Mouse (Mus musculus) heart, embryonic 16.5 days (tissue): Measurements from ENCODE around the gene Pfn4. TPM values are rescaled to one million over a fixed set of nuclear protein-coding genes. Genes with fewer than 3 reads are reported as not detected.

Experiments used
- ATAC-seq: fragments of 200-750 bp; cut with Nextera tagmentation; replicated peaks from 2 replicates; pipeline ENCODE4 v1.8.0; 2017; ENCODE audit warnings: moderate number of reproducible peaks; ENCODE audit not compliant: insufficient read depth, low FRiP score; ENCODE audit errors: extremely low read depth
- H3K27ac ChIP-seq: fragments of 300-500 bp; sonication (generic); 2 replicates; pipeline ENCODE4 v1.5.1; 2014; ENCODE audit warnings: mild to moderate bottlenecking, low read length, control low read depth, moderate library complexity
- H3K27me3 ChIP-seq: fragments of 300-500 bp; sonication (generic); 2 replicates; pipeline ENCODE4 v1.6.1; 2014; ENCODE audit warnings: low read length, mixed read lengths; ENCODE audit not compliant: control insufficient read depth, insufficient read depth
- H3K36me3 ChIP-seq: fragments of 300-500 bp; sonication (generic); 2 replicates; pipeline ENCODE4 v1.6.1; 2014; ENCODE audit not compliant: control insufficient read depth, insufficient read depth
- H3K4me1 ChIP-seq: fragments of 300-500 bp; sonication (generic); 2 replicates; pipeline ENCODE4 v1.6.1; 2014; ENCODE audit warnings: low read length, mixed read lengths; ENCODE audit not compliant: control insufficient read depth, insufficient read depth
- H3K4me2 ChIP-seq: fragments of 300-500 bp; sonication (generic); 2 replicates; pipeline ENCODE4 v1.6.1; 2014; ENCODE audit warnings: low read depth, mild to moderate bottlenecking, control low read depth, low read length
- H3K4me3 ChIP-seq: fragments of 300-500 bp; sonication (generic); 2 replicates; pipeline ENCODE4 v1.5.1; 2014; ENCODE audit warnings: mild to moderate bottlenecking, control low read depth, low read length
- H3K9ac ChIP-seq: fragments of 300-500 bp; sonication (generic); 2 replicates; pipeline ENCODE4 v1.6.1; 2014; ENCODE audit warnings: low read length, control low read depth
- H3K9me3 ChIP-seq: fragments of 300-500 bp; sonication (generic); replicated peaks from 2 replicates; pipeline ENCODE4 v1.6.1; 2016; ENCODE audit warnings: low read length; ENCODE audit not compliant: control insufficient read depth
- WGBS: fragments of 180-500 bp; shearing (Covaris S2); extraction: QIAGEN DNeasy Blood & Tissue Kit; methylation state at CpG from one replicate; pipeline ENCODE4 v1.1.7; 2014; 5-methylcytosine and 5-hydroxymethylcytosine counted together
- polyA plus RNA-seq: library from polyadenylated mRNA; unstranded; fragments of >200 nt; fragmentation: Nextera tagmentation; extraction: Ambion mirVana; gene quantifications from 2 replicates; pipeline ENCODE4 v1.2.1, GENCODE M21; 2015

Gene Pfn4
- 2.0 and 2.3 TPM in 2 replicates for polyA plus RNA-seq

GRCm38 (mm10) chr12:4768492-4769332 lies at the start of gene Pfn4, which contains the start of gene Fam228b:
Gene Pfn4 (plus strand): TSS chr12:4769022.
Gene Fam228b (minus strand): TSS chr12:4769267.
- Histone ChIP-seq H3K36me3 (no peaks in the 10 kb centered on the region), H3K9me3 (no peaks in the 10 kb centered on the region), H3K4me2 (peak within 1 kb of the TSS; percentile 95), H3K27ac (peak within 1 kb of the TSS; percentile 91), H3K4me1 (peaks cover 5% of the 10 kb centered on the region), H3K9ac (peak within 1 kb of the TSS; percentile 94), H3K4me3 (peak within 1 kb of the TSS; percentile 82), H3K27me3 (no peaks in the 10 kb centered on the region)
- WGBS: 3% methylated on average over 61 of the region's 61 CpGs
- ATAC-seq: peak; percentile 98

DNA sequence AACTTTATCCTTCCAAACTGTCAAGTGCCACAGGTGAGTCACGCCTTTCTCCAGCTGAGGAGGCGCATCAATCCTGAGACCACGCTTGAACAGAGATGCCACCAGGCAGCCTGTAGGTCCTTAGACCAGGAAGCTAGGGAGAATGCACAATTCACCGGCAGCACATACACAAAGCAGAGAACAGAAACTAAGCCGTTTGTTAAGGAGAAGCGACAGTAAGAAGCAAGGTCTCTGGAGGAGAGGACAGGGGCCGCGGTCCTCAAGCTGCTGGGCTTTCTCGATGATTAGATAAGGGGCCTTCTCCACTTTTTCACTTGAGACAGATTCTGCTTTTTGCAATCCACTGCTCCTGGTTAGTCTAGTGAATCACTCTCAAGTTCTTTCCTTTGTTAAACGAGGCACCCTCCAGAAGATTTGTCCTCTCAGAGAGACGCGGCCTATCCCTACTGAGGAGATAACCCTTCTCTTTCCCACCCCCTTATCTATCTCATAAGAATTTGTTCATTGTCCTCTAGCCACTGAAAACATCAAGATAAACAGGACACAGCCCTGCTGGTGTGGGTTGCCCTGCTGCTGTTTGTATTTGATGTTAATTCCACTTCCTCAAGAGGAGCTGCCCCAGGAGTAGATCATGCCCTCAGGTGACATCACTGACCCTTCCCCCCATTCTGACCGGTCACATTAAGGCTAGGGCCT lies 49.6 kb upstream of the Pfn4 start:
- no peaks in the 10 kb centered on the region for H3K27me3 ChIP-seq
- H3K4me3 ChIP-seq: no peak overlapping the region
- no peak overlapping the region for H3K9ac ChIP-seq
- ATAC-seq: no peak
- 0 out of 2 replicates have a peak, but pooled peaks cover 4% of the 10 kb centered on the region for H3K4me1 ChIP-seq
- H3K4me2 ChIP-seq: no peak overlapping the region
- H3K9me3 ChIP-seq: no peaks in the 10 kb centered on the region
- no peak overlapping the region for H3K27ac ChIP-seq
- 50% methylated on average over 13 of the region's 13 CpGs for WGBS
- H3K36me3 ChIP-seq: no peaks in the 10 kb centered on the region

DNA sequence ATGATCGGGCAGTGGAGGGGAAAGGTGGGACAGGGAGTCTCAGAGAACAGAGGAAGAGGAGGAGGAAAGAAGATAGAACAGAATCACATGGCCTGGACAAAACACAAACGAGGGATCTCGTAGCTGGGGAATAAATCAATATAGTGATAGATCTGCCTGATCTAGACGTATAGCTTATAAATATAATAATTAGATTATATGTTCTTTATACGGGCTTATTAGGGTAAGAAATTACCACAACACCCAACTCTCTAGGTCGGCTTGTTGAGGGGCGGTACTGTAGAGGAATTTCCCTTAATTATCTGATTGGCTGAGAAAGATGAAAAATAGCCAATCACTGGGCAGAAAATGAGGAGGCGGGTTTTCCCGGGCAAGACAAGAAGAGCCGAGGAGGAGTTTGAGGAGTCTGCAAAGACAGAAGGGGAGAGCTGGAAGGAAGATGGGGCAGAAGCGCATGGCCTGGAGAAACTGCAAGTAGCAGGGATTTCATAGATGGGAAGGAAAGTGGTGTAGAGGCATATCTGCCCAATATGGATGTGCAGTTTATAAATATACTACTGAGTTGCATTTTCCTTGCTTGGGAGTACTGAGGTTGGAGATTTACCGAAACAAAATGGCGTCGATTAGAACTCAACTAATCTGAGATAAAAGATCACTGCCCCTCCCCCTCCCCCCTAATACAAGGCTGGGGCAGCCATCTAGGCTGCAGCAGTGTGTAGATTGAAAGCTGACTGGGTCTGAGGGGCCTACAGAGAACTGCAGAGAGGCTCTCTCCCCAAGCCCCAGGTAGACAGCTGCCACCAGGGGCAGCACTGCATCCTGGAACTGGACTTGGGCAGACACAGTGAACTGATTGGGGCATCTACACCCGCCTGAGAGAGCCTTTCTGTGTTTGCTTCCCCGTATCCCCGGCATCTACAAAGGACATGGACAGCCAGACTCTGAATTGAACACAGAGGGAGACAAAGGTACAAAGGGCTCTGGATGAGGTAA lies 48.8 kb upstream of the Pfn4 start:
- no peak overlapping the region for H3K27ac ChIP-seq
- H3K27me3 ChIP-seq: no peaks in the 10 kb centered on the region
- 70% methylated on average over 17 of the region's 17 CpGs for WGBS
- H3K36me3 ChIP-seq: no peaks in the 10 kb centered on the region
- H3K4me2 ChIP-seq: no peak overlapping the region
- H3K4me3 ChIP-seq: no peak overlapping the region
- no peak for ATAC-seq
- H3K9me3 ChIP-seq: no peaks in the 10 kb centered on the region
- 0 out of 2 replicates have a peak, but pooled peaks cover 4% of the 10 kb centered on the region for H3K4me1 ChIP-seq
- H3K9ac ChIP-seq: no peak overlapping the region

DNA sequence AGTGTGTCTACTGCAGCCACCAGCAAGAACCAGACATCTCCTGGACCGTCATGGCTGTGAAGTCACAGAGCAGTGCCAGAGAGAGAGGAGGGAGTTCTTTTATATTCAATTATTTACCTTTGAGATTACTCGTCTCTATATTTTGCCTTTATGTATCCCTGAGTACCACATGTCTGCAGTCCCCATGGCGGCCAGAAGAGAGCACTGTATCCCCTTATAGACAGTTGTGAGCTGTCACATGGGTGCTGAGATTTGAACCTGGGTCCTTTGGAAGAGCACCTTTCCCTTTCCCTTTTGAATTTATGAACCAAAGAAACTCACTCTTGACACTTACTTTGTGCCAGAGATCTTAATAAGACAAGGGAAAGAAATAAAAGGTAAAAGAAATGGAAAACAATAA lies 39.7 kb upstream of the Pfn4 start:
- ATAC-seq: no peak
- no peak overlapping the region for H3K27ac ChIP-seq
- H3K4me2 ChIP-seq: no peak overlapping the region
- WGBS: 91% methylated on average over 3 of the region's 3 CpGs
- no peaks in the 10 kb centered on the region for H3K36me3 ChIP-seq
- H3K9ac ChIP-seq: no peak overlapping the region
- H3K9me3 ChIP-seq: no peaks in the 10 kb centered on the region
- no peak overlapping the region for H3K4me3 ChIP-seq
- no peaks in the 10 kb centered on the region for H3K27me3 ChIP-seq
- H3K4me1 ChIP-seq: no peaks in the 10 kb centered on the region

- H3K27me3 ChIP-seq: no peaks in the 10 kb centered on the region
- 67% methylated on average over 4 of the region's 4 CpGs for WGBS
- ATAC-seq: no peak
- H3K9ac ChIP-seq: no peak overlapping the region
- H3K9me3 ChIP-seq: no peaks in the 10 kb centered on the region
- H3K4me1 ChIP-seq: no peaks in the 10 kb centered on the region
- H3K4me3 ChIP-seq: no peak overlapping the region
- H3K4me2 ChIP-seq: no peak overlapping the region
- H3K27ac ChIP-seq: no peak overlapping the region
- H3K36me3 ChIP-seq: no peaks in the 10 kb centered on the region
Measured at GRCm38 (mm10) chr12:4731629-4732028, 37.2 kb upstream of the Pfn4 start.

GRCm38 (mm10) chr12:4732332-4732731 lies 36.5 kb upstream of the Pfn4 start:
- Histone ChIP-seq H3K9ac (no peak overlapping the region), H3K4me2 (no peak overlapping the region), H3K27ac (no peak overlapping the region), H3K36me3 (no peaks in the 10 kb centered on the region), H3K4me1 (no peaks in the 10 kb centered on the region), H3K9me3 (no peaks in the 10 kb centered on the region), H3K27me3 (no peaks in the 10 kb centered on the region), H3K4me3 (no peak overlapping the region)
- WGBS: 55% methylated on average over 4 of the region's 4 CpGs
- no peak for ATAC-seq

DNA sequence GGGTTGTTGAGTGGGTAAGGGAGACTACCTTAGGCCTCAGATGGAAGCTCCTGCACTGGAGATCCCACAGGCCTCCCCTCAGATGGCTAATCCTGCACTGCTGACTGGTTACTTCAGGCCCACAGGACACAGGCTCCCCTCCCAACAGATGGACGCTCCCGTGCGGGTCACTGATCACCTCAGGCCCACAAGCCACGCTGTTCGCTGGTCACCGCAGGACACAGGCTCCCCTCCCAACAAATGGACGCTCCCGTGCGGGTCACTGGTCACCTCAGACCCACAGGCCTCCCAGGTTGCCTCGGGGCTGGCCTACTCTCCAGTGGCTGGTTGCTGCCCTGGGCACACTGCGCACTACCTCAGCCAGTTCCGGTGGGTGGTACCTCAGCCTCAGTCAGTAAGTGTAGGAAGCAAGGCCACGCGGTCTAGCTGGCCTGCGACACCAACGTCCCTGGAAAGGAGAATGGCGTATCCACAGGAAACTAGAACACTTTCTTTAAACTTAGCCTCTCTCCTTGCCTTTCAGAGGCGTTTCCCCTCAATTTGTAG lies 30.7 kb upstream of the Pfn4 start, which contains the start of gene Fam228a:
Gene Fam228a (minus strand): TSS at position 400 of the 546 bp plus-strand sequence.
- no peak within 1 kb of the TSS for H3K4me2 ChIP-seq
- no peak within 1 kb of the TSS for H3K27ac ChIP-seq
- H3K36me3 ChIP-seq: no peaks in the 10 kb centered on the region
- H3K9ac ChIP-seq: no peak within 1 kb of the TSS
- H3K27me3 ChIP-seq: no peaks in the 10 kb centered on the region
- WGBS: 90% methylated on average over 18 of the region's 18 CpGs
- ATAC-seq: no peak
- H3K9me3 ChIP-seq: no peaks in the 10 kb centered on the region
- no peaks in the 10 kb centered on the region for H3K4me1 ChIP-seq
- no peak within 1 kb of the TSS for H3K4me3 ChIP-seq

GRCm38 (mm10) chr12:4740823-4741222 lies 28.0 kb upstream of the Pfn4 start:
- Histone ChIP-seq H3K4me2 (no peak overlapping the region), H3K9ac (no peak overlapping the region), H3K27ac (no peak overlapping the region), H3K4me3 (no peak overlapping the region), H3K36me3 (no peaks in the 10 kb centered on the region), H3K9me3 (no peaks in the 10 kb centered on the region), H3K27me3 (no peaks in the 10 kb centered on the region), H3K4me1 (no peaks in the 10 kb centered on the region)
- 61% methylated on average over 7 of the region's 7 CpGs for WGBS
- ATAC-seq: no peak
